Mouse (Mus musculus): ENCODE results near the gene Pbxip1. TPM values are rescaled to one million over a fixed set of nuclear protein-coding genes. Genes with fewer than 3 reads are reported as not detected.
"Not testable (repeated sequence)": the region's sequence is repeated elsewhere in the genome, so short reads cannot be mapped to it uniquely, and the experiment has no call there.

Gene Pbxip1
- polyA plus RNA-seq, 1 experiment from 2014 or later: 20.4 TPM

DNA sequence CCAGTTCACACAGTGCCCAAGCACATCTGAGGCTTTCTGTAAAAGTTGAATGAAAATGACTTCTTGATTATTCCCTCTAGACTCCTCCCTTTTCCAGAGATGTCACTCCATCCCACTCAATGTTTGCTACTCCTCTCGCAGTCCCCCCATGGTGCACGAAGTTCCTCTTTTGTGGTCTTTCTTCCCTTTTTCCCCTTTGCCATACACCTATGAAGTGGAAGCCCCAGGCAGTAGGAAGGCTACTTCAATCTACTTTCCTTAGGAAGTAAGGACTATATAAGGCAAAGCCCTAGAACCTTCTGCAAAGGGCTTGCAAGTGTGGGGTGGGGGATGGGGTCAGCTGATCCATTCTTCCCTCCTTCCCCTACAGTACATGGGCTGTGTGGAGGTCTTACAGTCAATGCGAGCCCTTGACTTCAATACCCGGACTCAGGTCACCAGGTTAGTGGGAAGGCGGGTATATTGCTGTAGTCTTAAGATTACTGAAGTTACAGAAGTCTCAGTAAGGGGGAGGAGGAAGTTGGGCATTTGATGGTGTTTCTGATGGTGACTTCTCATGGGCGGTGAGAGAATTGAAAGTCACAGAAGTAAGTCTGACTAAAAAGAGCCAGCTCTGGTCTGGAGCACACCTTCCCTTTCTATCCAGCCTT, 13.8 kb upstream of the Pbxip1 start:
- no peaks in the 10 kb centered on the region for H3K9me3 ChIP-seq
- peak overlapping the region; percentile 38 for H3K4me3 ChIP-seq
- peak overlapping the region; percentile 72; the same call in 1 of the 2 replicates for H3K9ac ChIP-seq
- H3K4me2 ChIP-seq: peak overlapping the region; percentile 61
- 61% methylated on average over 6 of the region's 6 CpGs for WGBS
- H3K27ac ChIP-seq: no peak overlapping the region
- peaks cover 34% of the 10 kb centered on the region for H3K4me1 ChIP-seq (replicated peaks)
- ATAC-seq (ENCODE audit: low FRiP score): no peak
- H3K36me3 ChIP-seq: peaks cover 19% of the 10 kb centered on the region
- no peaks in the 10 kb centered on the region for H3K27me3 ChIP-seq

DNA sequence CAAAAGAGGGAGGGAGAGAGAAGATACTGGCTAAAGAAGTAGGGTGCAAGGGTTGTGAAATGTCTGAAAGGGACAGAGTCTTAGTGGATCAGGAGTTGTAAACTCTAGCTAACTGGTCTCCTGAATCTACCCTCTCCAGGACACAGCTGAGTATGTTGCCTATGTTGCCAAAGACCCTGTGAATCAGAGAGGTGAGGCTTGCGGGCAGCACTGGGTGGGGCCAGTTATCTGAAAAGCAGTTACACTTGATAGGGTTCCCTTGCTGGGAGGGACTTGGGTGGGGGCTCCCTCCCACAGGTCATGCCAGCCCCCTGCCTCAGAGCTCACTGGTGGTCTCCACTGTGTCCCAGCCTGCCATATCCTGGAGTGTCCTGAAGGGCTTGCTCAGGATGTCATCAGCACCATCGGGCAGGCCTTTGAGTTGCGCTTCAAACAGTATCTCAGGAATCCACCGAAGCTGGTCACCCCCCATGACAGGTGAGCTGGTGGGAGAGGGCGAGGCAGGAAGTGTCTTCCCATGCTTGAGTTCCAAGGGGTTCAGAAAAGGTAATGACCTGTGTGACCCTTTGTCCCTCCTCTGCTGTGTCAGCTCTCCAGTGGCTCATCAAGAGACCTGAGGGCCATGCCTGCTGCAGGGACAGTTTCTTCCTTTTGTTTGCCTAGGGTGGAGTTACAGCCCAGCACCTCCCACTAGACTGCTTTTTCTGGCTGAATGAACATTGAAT, 11.9 kb upstream of the Pbxip1 start:
- Histone ChIP-seq H3K27ac (no peak overlapping the region), H3K9me3 (no peaks in the 10 kb centered on the region), H3K36me3 (peaks cover 19% of the 10 kb centered on the region), H3K9ac (no peak overlapping the region), H3K4me3 (no peak overlapping the region), H3K27me3 (no peaks in the 10 kb centered on the region), H3K4me2 (no peak overlapping the region), H3K4me1 (replicated peaks) (peaks cover 26% of the 10 kb centered on the region)
- ATAC-seq (ENCODE audit: low FRiP score): no peak
- 88% methylated on average over 5 of the region's 5 CpGs for WGBS

GRCm38 (mm10) chr3:89425141-89425525, 11.4 kb upstream of the Pbxip1 start:
- WGBS: 89% methylated on average over 5 of the region's 5 CpGs
- H3K4me3 ChIP-seq: no peak overlapping the region
- H3K36me3 ChIP-seq: peaks cover 19% of the 10 kb centered on the region
- H3K9ac ChIP-seq: no peak overlapping the region
- no peak overlapping the region for H3K27ac ChIP-seq
- H3K4me1 ChIP-seq (replicated peaks): peaks cover 21% of the 10 kb centered on the region
- no peaks in the 10 kb centered on the region for H3K27me3 ChIP-seq
- no peak for ATAC-seq (ENCODE audit: low FRiP score)
- no peaks in the 10 kb centered on the region for H3K9me3 ChIP-seq
- no peak overlapping the region for H3K4me2 ChIP-seq

GRCm38 (mm10) chr3:89425876-89426275, 10.6 kb upstream of the Pbxip1 start:
- H3K4me2 ChIP-seq: no peak overlapping the region
- no peak overlapping the region for H3K9ac ChIP-seq
- no peaks in the 10 kb centered on the region for H3K9me3 ChIP-seq
- no peak overlapping the region for H3K4me3 ChIP-seq
- no peak for ATAC-seq (ENCODE audit: low FRiP score)
- no peaks in the 10 kb centered on the region for H3K27me3 ChIP-seq
- peaks cover 22% of the 10 kb centered on the region for H3K4me1 ChIP-seq (replicated peaks)
- H3K27ac ChIP-seq: no peak overlapping the region
- 86% methylated on average over 4 of the region's 4 CpGs for WGBS
- H3K36me3 ChIP-seq: peaks cover 19% of the 10 kb centered on the region

GRCm38 (mm10) chr3:89429021-89429420, 7.5 kb upstream of the Pbxip1 start:
- not testable (repeated sequence) for ATAC-seq (ENCODE audit: low FRiP score); H3K27me3 ChIP-seq; H3K9me3 ChIP-seq; H3K9ac ChIP-seq; H3K4me3 ChIP-seq; H3K27ac ChIP-seq; H3K4me2 ChIP-seq
- peaks cover 20% of the 10 kb centered on the region for H3K4me1 ChIP-seq (replicated peaks)
- WGBS: 95% methylated on average over 7 of the region's 7 CpGs
- peaks cover 38% of the 10 kb centered on the region for H3K36me3 ChIP-seq

DNA sequence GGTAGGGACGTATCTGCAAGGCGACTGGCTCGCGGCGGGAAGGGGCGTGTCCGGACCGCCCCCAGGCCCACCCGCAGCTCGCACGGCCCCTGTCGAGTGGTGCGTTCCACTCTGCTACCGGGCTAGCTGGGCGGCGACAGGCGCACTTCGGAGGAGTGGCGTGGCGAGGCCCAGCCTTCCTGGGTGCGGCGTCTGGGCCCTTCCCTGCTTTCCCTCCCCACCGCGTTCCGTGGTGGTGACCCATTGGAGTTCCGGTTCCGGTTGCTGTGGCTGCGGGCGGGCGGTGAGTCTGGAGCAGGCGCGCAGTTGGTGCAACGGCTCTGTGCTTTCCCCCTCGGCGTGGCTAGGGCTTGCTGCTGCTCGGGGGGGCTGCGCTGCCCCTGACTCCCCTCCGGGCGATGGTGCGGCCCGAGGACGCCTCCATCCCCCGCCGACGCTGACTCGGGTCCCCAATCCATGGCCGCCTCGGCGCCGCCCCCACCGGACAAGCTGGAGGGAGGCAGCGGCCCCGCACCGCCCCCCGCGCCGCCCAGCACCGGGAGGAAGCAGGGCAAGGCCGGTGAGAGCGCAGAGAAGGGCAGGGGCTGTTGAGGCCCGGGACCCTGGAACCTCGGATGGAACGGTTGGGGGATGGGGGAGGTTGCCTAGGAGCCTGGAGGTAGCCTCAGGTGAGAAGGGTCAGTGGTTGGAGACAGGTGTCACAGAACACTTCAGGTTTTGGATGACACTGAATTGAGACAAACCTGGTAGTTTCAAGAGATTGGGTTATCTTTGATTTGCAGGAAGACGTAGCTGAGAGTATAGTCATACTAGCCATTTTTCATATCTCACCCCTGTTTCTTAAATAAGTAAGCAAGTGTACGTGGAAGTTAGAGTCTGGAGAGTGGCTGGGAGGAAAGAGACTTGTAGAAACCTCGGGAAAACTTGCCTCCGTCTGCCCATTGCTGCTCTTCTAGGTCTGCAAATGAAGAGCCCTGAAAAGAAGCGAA, 6.0 kb upstream of the Pbxip1 start, which contains the start of gene Pygo2:
Gene Pygo2 (plus strand): TSS at position 44 of the 989 bp plus-strand sequence.
- Histone ChIP-seq H3K4me2 (peak within 1 kb of the TSS; percentile 87), H3K9me3 (no peaks in the 10 kb centered on the region), H3K9ac (peak within 1 kb of the TSS; percentile 97), H3K27me3 (no peaks in the 10 kb centered on the region), H3K27ac (peak within 1 kb of the TSS; percentile 93), H3K4me1 (replicated peaks) (peaks cover 26% of the 10 kb centered on the region), H3K36me3 (peaks cover 43% of the 10 kb centered on the region), H3K4me3 (peak within 1 kb of the TSS; percentile 97)
- ATAC-seq (ENCODE audit: low FRiP score): peak; percentile 98
- 3% methylated on average over 63 of the region's 68 CpGs for WGBS

GRCm38 (mm10) chr3:89432606-89433005, 3.9 kb upstream of the Pbxip1 start:
- no peak overlapping the region for H3K27ac ChIP-seq
- H3K36me3 ChIP-seq: peaks cover 29% of the 10 kb centered on the region
- H3K9me3 ChIP-seq: no peaks in the 10 kb centered on the region
- H3K4me2 ChIP-seq: no peak overlapping the region
- peaks cover 41% of the 10 kb centered on the region for H3K4me1 ChIP-seq (replicated peaks)
- no peaks in the 10 kb centered on the region for H3K27me3 ChIP-seq
- H3K9ac ChIP-seq: no peak overlapping the region
- 91% methylated on average over 8 of the region's 8 CpGs for WGBS
- ATAC-seq (ENCODE audit: low FRiP score): no peak
- H3K4me3 ChIP-seq: no peak overlapping the region

GRCm38 (mm10) chr3:89434532-89434931, 2.0 kb upstream of the Pbxip1 start:
- Histone ChIP-seq H3K27me3 (no peaks in the 10 kb centered on the region), H3K4me1 (replicated peaks) (peaks cover 44% of the 10 kb centered on the region), H3K27ac (no peak overlapping the region), H3K36me3 (peaks cover 29% of the 10 kb centered on the region), H3K4me3 (no peak overlapping the region), H3K9ac (no peak overlapping the region), H3K4me2 (no peak overlapping the region), H3K9me3 (no peaks in the 10 kb centered on the region)
- ATAC-seq (ENCODE audit: low FRiP score): no peak
- WGBS: 85% methylated on average over 11 of the region's 11 CpGs

DNA sequence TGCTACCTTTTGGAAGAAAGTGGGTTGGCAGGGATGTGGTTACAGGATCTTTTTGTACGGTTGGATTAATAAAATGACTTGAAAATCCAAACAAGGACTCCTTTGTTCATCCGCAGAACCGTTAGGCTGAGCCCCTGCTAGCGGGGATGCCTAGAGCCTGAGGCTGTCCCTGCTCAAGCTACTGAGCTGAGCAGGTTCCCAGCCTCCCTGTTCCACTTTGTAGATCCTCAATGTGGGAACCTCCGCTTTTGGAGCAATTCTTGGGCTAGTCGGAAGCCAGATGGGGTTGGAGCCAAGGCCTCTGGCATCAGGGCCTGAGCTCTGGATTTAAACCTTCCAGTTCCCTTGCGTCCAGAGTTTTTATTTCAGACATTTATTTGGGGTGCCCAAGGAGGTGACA, 1.5 kb upstream of the Pbxip1 start:
- Histone ChIP-seq H3K9me3 (no peaks in the 10 kb centered on the region), H3K9ac (no peak overlapping the region), H3K36me3 (peaks cover 29% of the 10 kb centered on the region), H3K4me3 (no peak overlapping the region), H3K4me2 (no peak overlapping the region), H3K27me3 (no peaks in the 10 kb centered on the region), H3K27ac (no peak overlapping the region; the same call in 1 of the 2 replicates), H3K4me1 (replicated peaks) (peaks cover 44% of the 10 kb centered on the region)
- no peak for ATAC-seq (ENCODE audit: low FRiP score)
- WGBS: 69% methylated on average over 7 of the region's 7 CpGs

GRCm38 (mm10) chr3:89437269-89437668, 763 bp downstream of the Pbxip1 start:
- Histone ChIP-seq H3K4me2 (peak overlapping the region; percentile 46), H3K9ac (peak overlapping the region; percentile 51; the same call in 1 of the 2 replicates), H3K9me3 (no peaks in the 10 kb centered on the region), H3K36me3 (peaks cover 28% of the 10 kb centered on the region), H3K4me1 (replicated peaks) (peaks cover 27% of the 10 kb centered on the region), H3K4me3 (peak overlapping the region; percentile 34), H3K27ac (no peak overlapping the region), H3K27me3 (no peaks in the 10 kb centered on the region)
- 26% methylated on average over 5 of the region's 5 CpGs for WGBS
- ATAC-seq (ENCODE audit: low FRiP score): no peak

- WGBS: 92% methylated on average over 2 of the region's 2 CpGs
- peaks cover 17% of the 10 kb centered on the region for H3K4me1 ChIP-seq (replicated peaks)
- no peak overlapping the region for H3K27ac ChIP-seq
- H3K4me2 ChIP-seq: no peak overlapping the region
- no peak overlapping the region for H3K4me3 ChIP-seq
- H3K36me3 ChIP-seq: no peaks in the 10 kb centered on the region
- ATAC-seq (ENCODE audit: low FRiP score): no peak
- no peaks in the 10 kb centered on the region for H3K27me3 ChIP-seq
- H3K9ac ChIP-seq: no peak overlapping the region
- H3K9me3 ChIP-seq: no peaks in the 10 kb centered on the region
Observed at GRCm38 (mm10) chr3:89440691-89441090, 4.2 kb downstream of the Pbxip1 start.
